Mouse (Mus musculus): Measurements from ENCODE around the gene Sclt1. TPM values are rescaled to one million over a fixed set of nuclear protein-coding genes. Genes with fewer than 3 reads are reported as not detected.

The Sclt1 gene
- polyA plus RNA-seq, 1 experiment = 3.8 TPM

DNA sequence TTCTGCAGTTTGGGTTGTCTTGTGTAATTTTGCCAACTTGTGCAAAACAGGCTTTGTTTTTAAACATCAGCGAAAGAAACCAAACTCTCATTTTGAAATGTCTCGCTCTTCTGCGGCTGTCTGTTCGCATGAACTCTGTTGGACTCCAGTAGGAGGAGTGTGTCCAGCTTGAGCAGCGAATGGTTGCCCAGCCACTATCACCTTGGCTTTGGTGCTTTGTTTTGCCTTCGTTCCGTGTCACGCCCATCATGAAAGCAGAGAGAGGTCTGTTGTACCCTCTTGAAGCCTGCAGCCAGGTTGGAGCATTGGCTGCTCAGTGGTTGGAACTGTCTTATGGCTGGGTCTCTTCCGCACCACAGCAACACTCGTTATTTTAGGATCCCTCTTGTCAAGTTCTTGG, 143.1 kb downstream of the Sclt1 start:
- 86% methylated on average over 10 of the region's 10 CpGs for WGBS
- DNase-seq = no peak
- Histone ChIP-seq H3K36me3 (ENCODE audit: control insufficient read depth, insufficient read depth, low read length) (no peaks in the 10 kb centered on the region), H3K27ac (ENCODE audit: insufficient read depth, low read depth, low read length) (no peak overlapping the region), H3K4me3 (ENCODE audit: insufficient read depth, low read depth, low read length) (no peak overlapping the region), H3K4me1 (ENCODE audit: control insufficient read depth, insufficient read depth, low read length) (peaks cover 12% of the 10 kb centered on the region; the same call in 1 of the 2 replicates), H3K27me3 (replicated peaks; ENCODE audit: control insufficient read depth, insufficient read depth, low read length) (no peaks in the 10 kb centered on the region)
- TF ChIP-seq POLR2A (IDR thresholded peaks at IDR 0.05; ENCODE audit: low read depth, low read length) (no peak), CTCF (conservative IDR thresholded peaks at IDR 0.05; ENCODE audit: insufficient read depth, insufficient read length, low read depth, low read length) (no peak)

DNA sequence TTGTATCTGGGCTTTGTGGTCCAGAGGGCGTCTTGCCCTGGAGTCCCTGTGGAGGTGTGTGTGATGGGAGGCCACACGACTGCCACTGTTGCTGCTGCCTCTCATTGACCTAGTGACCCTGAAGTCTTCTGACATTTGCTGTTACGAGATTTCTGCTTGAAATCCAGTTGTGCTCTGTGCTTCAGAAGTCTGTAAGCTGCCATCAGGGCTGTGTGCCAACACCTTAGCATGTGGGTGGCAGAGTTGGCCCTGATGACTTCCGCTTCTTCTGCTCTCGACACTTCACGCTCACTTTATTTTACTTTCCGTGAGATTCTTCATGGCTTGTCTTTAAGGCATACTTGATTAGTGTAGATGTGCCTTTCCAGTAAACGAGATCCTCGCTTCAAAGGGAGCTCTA, 143.9 kb downstream of the Sclt1 start:
- H3K36me3 ChIP-seq (ENCODE audit: control insufficient read depth, insufficient read depth, low read length) = no peaks in the 10 kb centered on the region; the same call in 1 of the 2 replicates
- WGBS = 70% methylated on average over 9 of the region's 9 CpGs
- no peak for DNase-seq

DNA sequence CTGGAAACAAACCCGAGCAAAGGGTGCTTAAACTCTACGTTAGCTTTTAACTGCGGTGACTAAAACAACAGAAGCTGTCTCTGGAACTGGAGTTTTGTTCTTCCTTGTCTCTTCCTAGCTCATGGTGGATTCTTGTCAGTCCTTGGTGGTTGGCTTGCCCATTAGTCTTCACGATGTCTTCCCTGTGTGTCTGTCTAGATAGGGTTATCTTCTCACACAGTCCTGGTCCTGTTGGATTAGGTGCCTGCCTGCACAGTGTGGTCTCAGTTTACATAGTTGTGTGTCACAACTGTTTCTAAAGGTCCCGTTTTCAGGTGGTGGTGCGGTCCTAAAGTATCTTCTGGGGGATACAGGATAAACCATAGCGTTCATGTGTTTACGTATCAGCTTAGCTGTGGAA, 145.3 kb downstream of the Sclt1 start:
- Histone ChIP-seq H3K4me1 (ENCODE audit: control insufficient read depth, insufficient read depth, low read length) (peaks cover 18% of the 10 kb centered on the region; the same call in 1 of the 2 replicates), H3K27me3 (replicated peaks; ENCODE audit: control insufficient read depth, insufficient read depth, low read length) (no peaks in the 10 kb centered on the region), H3K4me3 (ENCODE audit: insufficient read depth, low read depth, low read length) (no peak overlapping the region), H3K27ac (ENCODE audit: insufficient read depth, low read depth, low read length) (no peak overlapping the region), H3K36me3 (ENCODE audit: control insufficient read depth, insufficient read depth, low read length) (no peaks in the 10 kb centered on the region; the same call in 1 of the 2 replicates)
- no peak for TF ChIP-seq POLR2A (IDR thresholded peaks at IDR 0.05; ENCODE audit: low read depth, low read length)
- TF ChIP-seq CTCF (conservative IDR thresholded peaks at IDR 0.05; ENCODE audit: insufficient read depth, insufficient read length, low read depth, low read length) = no peak
- WGBS = 93% methylated on average over 8 of the region's 8 CpGs
- DNase-seq = no peak

More for the DNA sequence above, 143.9 kb downstream of the Sclt1 start:
- Histone ChIP-seq H3K27ac (ENCODE audit: insufficient read depth, low read depth, low read length) (no peak overlapping the region), H3K4me1 (ENCODE audit: control insufficient read depth, insufficient read depth, low read length) (peaks cover 18% of the 10 kb centered on the region; the same call in 1 of the 2 replicates), H3K27me3 (replicated peaks; ENCODE audit: control insufficient read depth, insufficient read depth, low read length) (no peaks in the 10 kb centered on the region), H3K4me3 (ENCODE audit: insufficient read depth, low read depth, low read length) (no peak overlapping the region)
- TF ChIP-seq POLR2A (IDR thresholded peaks at IDR 0.05; ENCODE audit: low read depth, low read length) = no peak
- no peak for TF ChIP-seq CTCF (conservative IDR thresholded peaks at IDR 0.05; ENCODE audit: insufficient read depth, insufficient read length, low read depth, low read length)

DNA sequence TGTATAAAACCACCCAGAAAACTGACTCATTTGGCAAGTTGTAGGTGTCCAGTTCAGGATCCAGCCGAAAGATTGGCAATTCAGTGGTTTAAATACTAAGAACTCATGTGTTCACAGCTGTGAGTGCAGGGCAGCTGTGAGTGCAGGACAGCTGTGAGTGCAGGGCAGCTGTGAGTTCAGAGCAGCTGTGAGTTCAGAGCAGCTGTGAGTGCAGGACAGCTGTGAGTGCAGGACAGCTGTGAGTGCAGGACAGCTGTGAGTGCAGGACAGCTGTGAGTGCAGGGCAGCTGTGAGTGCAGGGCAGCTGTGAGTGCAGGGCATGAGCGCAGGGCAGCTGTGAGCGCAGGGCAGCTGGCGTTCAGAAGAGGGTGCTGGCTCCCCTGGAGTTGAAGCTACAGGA, 147.3 kb downstream of the Sclt1 start:
- H3K27ac ChIP-seq (ENCODE audit: insufficient read depth, low read depth, low read length) = 0 out of 2 replicates have a peak overlapping the region, but pooled peaks have one; percentile 4
- H3K36me3 ChIP-seq (ENCODE audit: control insufficient read depth, insufficient read depth, low read length) = no peaks in the 10 kb centered on the region; the same call in 1 of the 2 replicates
- no peaks in the 10 kb centered on the region for H3K27me3 ChIP-seq (replicated peaks; ENCODE audit: control insufficient read depth, insufficient read depth, low read length)
- peaks cover 20% of the 10 kb centered on the region for H3K4me1 ChIP-seq (ENCODE audit: control insufficient read depth, insufficient read depth, low read length)
- no peak overlapping the region for H3K4me3 ChIP-seq (ENCODE audit: insufficient read depth, low read depth, low read length)
- no peak for TF ChIP-seq POLR2A (IDR thresholded peaks at IDR 0.05; ENCODE audit: low read depth, low read length)
- no peak for TF ChIP-seq CTCF (conservative IDR thresholded peaks at IDR 0.05; ENCODE audit: insufficient read depth, insufficient read length, low read depth, low read length)
- WGBS = 90% methylated on average over 4 of the region's 4 CpGs
- no peak for DNase-seq

DNA sequence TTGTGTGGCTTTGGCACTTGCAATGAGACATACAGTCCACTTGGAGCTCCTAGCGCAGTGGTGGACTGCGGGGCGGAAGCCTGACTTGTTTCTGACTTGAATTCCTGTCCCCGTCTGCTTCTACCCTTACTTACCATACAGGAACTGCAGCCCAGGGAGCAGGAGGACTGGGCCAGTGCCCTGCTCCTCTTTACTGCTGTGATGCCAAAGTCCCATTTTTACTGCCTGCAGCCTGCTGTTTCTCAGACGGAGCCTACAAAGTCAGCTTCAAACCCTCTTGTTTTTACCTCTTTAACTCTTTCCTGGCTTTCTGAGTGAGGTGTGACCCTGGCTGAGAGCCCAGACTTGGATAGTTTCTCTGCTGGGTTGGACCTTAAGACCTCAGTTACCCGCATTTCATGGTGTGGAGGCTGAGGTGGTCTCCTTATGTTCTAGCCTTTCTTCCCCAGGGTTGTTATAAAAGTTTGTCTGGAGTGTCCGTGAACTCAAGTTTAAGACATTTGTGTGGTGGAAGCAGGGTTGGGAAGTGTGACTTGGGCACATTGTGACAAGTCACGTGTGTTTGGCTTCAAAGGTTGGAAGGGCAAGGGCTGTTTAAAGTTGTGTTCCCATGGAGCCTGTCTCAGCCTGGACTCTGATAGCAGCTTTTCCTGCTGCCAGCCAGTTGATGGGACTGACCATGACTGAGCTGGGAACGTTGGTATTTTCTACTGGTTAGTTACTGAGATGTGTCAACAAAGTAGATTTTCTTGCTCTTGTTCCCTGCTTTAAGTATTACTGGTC, 148.0 kb downstream of the Sclt1 start:
- Histone ChIP-seq H3K27ac (ENCODE audit: insufficient read depth, low read depth, low read length) (peak overlapping the region; percentile 83), H3K4me1 (ENCODE audit: control insufficient read depth, insufficient read depth, low read length) (peaks cover 25% of the 10 kb centered on the region), H3K4me3 (ENCODE audit: insufficient read depth, low read depth, low read length) (no peak overlapping the region), H3K36me3 (ENCODE audit: control insufficient read depth, insufficient read depth, low read length) (no peaks in the 10 kb centered on the region; the same call in 1 of the 2 replicates), H3K27me3 (replicated peaks; ENCODE audit: control insufficient read depth, insufficient read depth, low read length) (no peaks in the 10 kb centered on the region)
- TF ChIP-seq POLR2A (IDR thresholded peaks at IDR 0.05; ENCODE audit: low read depth, low read length) = no peak
- TF ChIP-seq CTCF (conservative IDR thresholded peaks at IDR 0.05; ENCODE audit: insufficient read depth, insufficient read length, low read depth, low read length) = no peak
- DNase-seq = peak; percentile 85
- 55% methylated on average over 9 of the region's 9 CpGs for WGBS

DNA sequence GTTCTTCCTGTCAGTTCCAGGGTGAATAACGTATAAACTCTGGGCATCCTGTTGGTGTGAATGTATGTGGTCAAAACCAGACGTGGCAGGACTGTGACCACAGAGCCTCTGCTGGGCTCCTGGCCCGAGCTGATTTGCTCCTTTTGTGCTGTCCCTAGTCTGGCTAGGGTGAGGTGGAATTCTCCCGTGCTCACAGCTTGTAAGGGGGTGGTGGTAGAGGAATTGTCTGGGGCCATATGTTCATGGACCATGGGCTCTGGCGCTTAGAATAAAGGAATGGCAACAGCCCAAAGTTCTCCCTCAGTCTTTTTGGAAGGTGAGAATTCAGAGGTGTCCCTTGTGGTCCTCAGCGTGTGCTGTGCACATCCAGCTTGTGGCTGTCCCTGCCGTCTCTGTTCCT, 149.5 kb downstream of the Sclt1 start:
- TF ChIP-seq POLR2A (IDR thresholded peaks at IDR 0.05; ENCODE audit: low read depth, low read length) (no peak), CTCF (conservative IDR thresholded peaks at IDR 0.05; ENCODE audit: insufficient read depth, insufficient read length, low read depth, low read length) (no peak)
- H3K36me3 ChIP-seq (ENCODE audit: control insufficient read depth, insufficient read depth, low read length) = no peaks in the 10 kb centered on the region; the same call in 1 of the 2 replicates
- 83% methylated on average over 7 of the region's 7 CpGs for WGBS
- no peaks in the 10 kb centered on the region for H3K27me3 ChIP-seq (replicated peaks; ENCODE audit: control insufficient read depth, insufficient read depth, low read length)
- no peak overlapping the region for H3K4me3 ChIP-seq (ENCODE audit: insufficient read depth, low read depth, low read length)
- peaks cover 38% of the 10 kb centered on the region for H3K4me1 ChIP-seq (ENCODE audit: control insufficient read depth, insufficient read depth, low read length)
- DNase-seq = no peak
- H3K27ac ChIP-seq (ENCODE audit: insufficient read depth, low read depth, low read length) = no peak overlapping the region

DNA sequence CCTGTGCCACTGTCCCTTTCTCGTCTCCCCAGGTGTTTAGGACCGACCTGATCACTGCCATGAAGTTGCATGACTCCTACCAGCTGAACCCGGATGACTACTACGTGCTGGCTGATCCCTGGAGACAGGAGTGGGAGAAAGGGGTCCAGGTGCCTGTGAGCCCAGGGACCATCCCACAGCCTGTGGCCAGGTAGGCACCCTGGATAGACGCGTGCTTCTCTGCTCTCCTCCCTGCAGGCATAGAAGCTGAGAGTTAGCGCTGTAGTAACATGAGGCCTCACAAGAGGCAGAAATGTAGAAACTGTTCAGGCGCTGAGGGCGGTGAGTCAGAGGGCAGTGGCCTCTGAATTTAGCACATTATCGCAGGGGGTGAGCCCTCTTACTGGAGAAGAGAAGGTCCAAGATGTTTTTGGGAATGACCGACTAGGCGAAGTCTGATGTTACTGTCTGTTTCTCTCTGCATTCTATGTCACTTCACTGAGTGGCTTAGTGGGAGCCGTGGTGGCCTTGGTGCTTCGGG, 150.6 kb downstream of the Sclt1 start:
- no peak overlapping the region for H3K4me3 ChIP-seq (ENCODE audit: insufficient read depth, low read depth, low read length)
- WGBS = 81% methylated on average over 14 of the region's 14 CpGs
- H3K27ac ChIP-seq (ENCODE audit: insufficient read depth, low read depth, low read length) = no peak overlapping the region
- H3K36me3 ChIP-seq (ENCODE audit: control insufficient read depth, insufficient read depth, low read length) = no peaks in the 10 kb centered on the region; the same call in 1 of the 2 replicates
- no peaks in the 10 kb centered on the region for H3K27me3 ChIP-seq (replicated peaks; ENCODE audit: control insufficient read depth, insufficient read depth, low read length)
- H3K4me1 ChIP-seq (ENCODE audit: control insufficient read depth, insufficient read depth, low read length) = peaks cover 49% of the 10 kb centered on the region
- no peak for DNase-seq
- TF ChIP-seq CTCF (conservative IDR thresholded peaks at IDR 0.05; ENCODE audit: insufficient read depth, insufficient read length, low read depth, low read length) (no peak), POLR2A (IDR thresholded peaks at IDR 0.05; ENCODE audit: low read depth, low read length) (no peak)

Measured in kidney, adult 2 months (tissue).